Comparison of ENCODE assay signal across 8 mouse cellular contexts in genomic region chr4:3085456-3086448, GRCm38 (mm10).
DNase-seq lines count a peak whose midpoint lies in the region; ATAC-seq and TF ChIP-seq lines count a peak whose summit lies in the region.

No protein-coding gene starts in this region.

- H3K27me3 ChIP-seq in kidney, postnatal 0 days (ENCODE audit: insufficient read depth, low read length), result no peaks in the 10 kb centered on the region
- H3K27me3 ChIP-seq in hindbrain, postnatal 0 days (ENCODE audit: insufficient read depth, low read length), result no peaks in the 10 kb centered on the region
- H3K27me3 ChIP-seq in neural tube, embryonic 15.5 days (replicated peaks), result no peaks in the 10 kb centered on the region

- no peak overlapping the region for H3K4me2 ChIP-seq in kidney, postnatal 0 days (ENCODE audit: low read length)
- H3K4me2 ChIP-seq in hindbrain, postnatal 0 days (ENCODE audit: low read depth, low read length), result no peak overlapping the region
- H3K4me2 ChIP-seq in neural tube, embryonic 15.5 days, result no peak overlapping the region

- 65% methylated on average over 6 of the region's 6 CpGs for WGBS in kidney, postnatal 0 days
- 61% methylated on average over 6 of the region's 6 CpGs for WGBS in hindbrain, postnatal 0 days
- WGBS in neural tube, embryonic 15.5 days, result 58% methylated on average over 6 of the region's 6 CpGs

- H3K27ac ChIP-seq in kidney, postnatal 0 days, result no peak overlapping the region
- H3K27ac ChIP-seq in hindbrain, postnatal 0 days, result no peak overlapping the region
- no peak overlapping the region for H3K27ac ChIP-seq in neural tube, embryonic 15.5 days (replicated peaks)

- TF ChIP-seq CTCF in kidney, postnatal 0 days (IDR thresholded peaks at IDR 0.05; ENCODE audit: low read depth), result no peak
- no peak for TF ChIP-seq CTCF in brain, embryonic 14.5 days (IDR thresholded peaks at IDR 0.05; ENCODE audit: borderline replicate concordance, extremely low read depth, insufficient read depth, insufficient read length)
- no peak for TF ChIP-seq CTCF in hindbrain, postnatal 0 days (IDR thresholded peaks at IDR 0.05; ENCODE audit: low read depth)

- no peak for DNase-seq in kidney, postnatal 0 days (ENCODE audit: low spot score)
- DNase-seq in kidney, adult 11 months, result no peak
- peak; percentile 1 for DNase-seq in brain, embryonic 14.5 days (ENCODE audit: low read depth)
- DNase-seq in hindbrain, postnatal 0 days (ENCODE audit: low spot score), result peak; percentile 1
- DNase-seq in cerebellum, adult 9-10 months, result no peak

- TF ChIP-seq POLR2A in brain, embryonic 14.5 days (IDR thresholded peaks at IDR 0.05; ENCODE audit: borderline replicate concordance, extremely low read depth, insufficient read depth, insufficient read length, poor library complexity, severe bottlenecking), result no peak

- no peaks in the 10 kb centered on the region for H3K4me1 ChIP-seq in kidney, postnatal 0 days (replicated peaks; ENCODE audit: insufficient read depth, low read length)
- no peaks in the 10 kb centered on the region for H3K4me1 ChIP-seq in hindbrain, postnatal 0 days (ENCODE audit: insufficient read depth, low read length)
- no peaks in the 10 kb centered on the region for H3K4me1 ChIP-seq in neural tube, embryonic 15.5 days

- no peaks in the 10 kb centered on the region for H3K36me3 ChIP-seq in kidney, postnatal 0 days (ENCODE audit: insufficient read depth, low read length)
- no peaks in the 10 kb centered on the region for H3K36me3 ChIP-seq in hindbrain, postnatal 0 days (ENCODE audit: insufficient read depth, low read length)
- no peaks in the 10 kb centered on the region for H3K36me3 ChIP-seq in neural tube, embryonic 15.5 days

- peaks cover 37% of the 10 kb centered on the region for H3K9me3 ChIP-seq in kidney, postnatal 0 days (replicated peaks; ENCODE audit: low read length)
- H3K9me3 ChIP-seq in hindbrain, postnatal 0 days (ENCODE audit: low read length), result peaks cover 76% of the 10 kb centered on the region
- H3K9me3 ChIP-seq in neural tube, embryonic 15.5 days (replicated peaks), result peaks cover 78% of the 10 kb centered on the region

- H3K9ac ChIP-seq in kidney, postnatal 0 days (ENCODE audit: low read depth, low read length), result no peak overlapping the region
- no peak overlapping the region for H3K9ac ChIP-seq in hindbrain, postnatal 0 days (replicated peaks; ENCODE audit: low read length)
- no peak overlapping the region for H3K9ac ChIP-seq in neural tube, embryonic 15.5 days (replicated peaks)

- no peak overlapping the region for H3K4me3 ChIP-seq in kidney, postnatal 0 days (replicated peaks; ENCODE audit: low read depth, low read length)
- no peak overlapping the region for H3K4me3 ChIP-seq in hindbrain, postnatal 0 days (ENCODE audit: low read length)
- H3K4me3 ChIP-seq in neural tube, embryonic 15.5 days (replicated peaks), result no peak overlapping the region

- ATAC-seq in kidney, postnatal 0 days (replicated peaks; ENCODE audit: low FRiP score, low read depth), result 0 out of 2 replicates have a peak, but pooled peaks have one; percentile 1
- no peak for ATAC-seq in hindbrain, postnatal 0 days
- 0 out of 2 replicates have a peak, but pooled peaks have one; percentile 4 for ATAC-seq in neural tube, embryonic 15.5 days (ENCODE audit: low FRiP score)
- ATAC-seq in cerebellum, adult (ENCODE audit: insufficient number of reproducible peaks, low FRiP score, low TSS enrichment), result no peak
- no peak for ATAC-seq in frontal cortex, adult (ENCODE audit: low TSS enrichment)

Comparison
In these comparisons a context has a peak if more than half of its experiments do, and no peak if none do; other contexts are left out.
1. ATAC-seq: peak in kidney, postnatal 0 days (single experiment) and neural tube, embryonic 15.5 days (single experiment); none in hindbrain, postnatal 0 days (single experiment), cerebellum, adult (single experiment) and frontal cortex, adult (single experiment).
2. DNase-seq: peak in brain, embryonic 14.5 days (single experiment) and hindbrain, postnatal 0 days (single experiment); none in kidney, postnatal 0 days (single experiment), kidney, adult 11 months (single experiment) and cerebellum, adult 9-10 months (single experiment).